Mouse (Mus musculus) lung, postnatal 0 days (tissue): ENCODE data around the gene Vmn1r197.

Source experiments
- CTCF ChIP-seq: IDR thresholded peaks from 2 replicates; pipeline ENCODE4 v1.5.1; 2016; ENCODE audit warnings: antibody characterized with exemption, mild to moderate bottlenecking
- EP300 ChIP-seq: IDR thresholded peaks from 2 replicates; pipeline ENCODE4 v1.6.1; 2016; ENCODE audit warnings: antibody characterized with exemption, mild to moderate bottlenecking, control low read depth

DNA sequence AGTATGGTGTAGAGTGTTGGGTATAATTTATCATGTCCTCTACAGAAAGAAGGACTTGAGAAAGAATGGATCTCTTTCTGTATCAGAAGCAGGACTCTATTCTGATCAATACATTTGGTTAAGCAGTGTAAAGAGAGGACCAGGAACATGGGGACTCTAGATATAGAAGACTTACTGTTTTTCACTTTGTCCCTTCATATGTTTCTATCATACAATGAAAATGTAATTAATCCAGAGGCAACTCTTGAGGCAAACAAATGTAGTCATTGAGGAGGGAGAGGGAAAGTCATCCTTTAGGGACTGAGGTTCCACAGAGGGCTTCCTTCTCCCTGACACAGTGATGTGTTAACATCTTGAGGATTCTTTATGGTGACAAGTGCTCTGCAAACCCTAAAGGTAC, at the start of gene Vmn1r197:
- TF ChIP-seq EP300: no peak
- TF ChIP-seq CTCF: no peak
